Mouse (Mus musculus) G1E (cell line): ENCODE measurements around the gene Adh1. TPM values are rescaled to one million over a fixed set of nuclear protein-coding genes. Genes with fewer than 3 reads are reported as not detected.

Source experiments
- ATAC-seq: 2 replicates; pipeline ENCODE4 v1.8.0; 2016; ENCODE audit warnings: mild to moderate bottlenecking; ENCODE audit not compliant: insufficient number of reproducible peaks, poor library complexity, low FRiP score, severe bottlenecking; ENCODE audit errors: extremely low read depth
- DNase-seq: peaks from one replicate; pipeline ENCODE4 v3.0.0; 2012; ENCODE audit warnings: low spot score
- H3K27me3 ChIP-seq: 2 replicates; pipeline ENCODE4 v1.6.1; 2012; ENCODE audit warnings: mild to moderate bottlenecking, low read length, inconsistent platforms; ENCODE audit not compliant: insufficient read depth
- H3K36me3 ChIP-seq: replicated peaks from 2 replicates; pipeline ENCODE3; 2012; ENCODE audit warnings: mild to moderate bottlenecking, inconsistent platforms
- H3K4me1 ChIP-seq: 2 replicates; pipeline ENCODE4 v1.6.1; 2012; ENCODE audit warnings: low read depth, low read length, inconsistent platforms, mixed read lengths; ENCODE audit not compliant: insufficient read depth
- H3K4me3 ChIP-seq: 2 replicates; pipeline ENCODE4 v1.5.1; 2012; ENCODE audit warnings: low read depth, mild to moderate bottlenecking, inconsistent platforms, low read length, moderate library complexity, mixed read lengths
- H3K9me3 ChIP-seq: replicated peaks from 2 replicates; pipeline ENCODE4 v1.6.1; 2012; ENCODE audit warnings: inconsistent platforms
- CTCF ChIP-seq: IDR thresholded peaks from 2 replicates; pipeline ENCODE4 v1.5.1; 2012; ENCODE audit warnings: low read depth, low read length, inconsistent platforms, mixed read lengths
- GATA1 ChIP-seq: IDR thresholded peaks from 2 replicates; pipeline ENCODE4 v1.6.1; 2012; ENCODE audit warnings: borderline replicate concordance, low read length, inconsistent platforms, mixed read lengths
- GATA2 ChIP-seq: IDR thresholded peaks from 2 replicates; pipeline ENCODE4 v1.6.1; 2012; ENCODE audit warnings: low read depth, low read length, inconsistent platforms, borderline replicate concordance
- POLR2AphosphoS5 ChIP-seq: IDR thresholded peaks from 2 replicates; pipeline ENCODE4 v1.6.1; 2012; ENCODE audit warnings: low read depth, low read length, inconsistent platforms; ENCODE audit not compliant: insufficient replicate concordance
- TAL1 ChIP-seq: conservative IDR thresholded peaks from 2 replicates; pipeline ENCODE4 v1.6.1; 2012; ENCODE audit warnings: low read depth, low read length, inconsistent platforms, mixed read lengths
- polyA plus RNA-seq: library from polyadenylated mRNA; stranded (reverse); fragments of >175 nt; gene quantifications from 2 replicates; pipeline ENCODE4 v1.2.3, GENCODE M21; 2012
- total RNA-seq, 2 experiments: library from RNA; stranded (forward) in 1 of 2; stranded (reverse) in 1 of 2; fragments of 200-1000 nt in 1 of 2; fragments of >200 nt in 1 of 2; fragmentation: Nextera tagmentation in 1 of 2; gene quantifications; 2 replicates each; pipeline ENCODE4 v1.2.3; 2014 to 2017

The Adh1 gene
- total RNA-seq (2014; fragmentation: Nextera tagmentation) (not detected in 2 replicates), total RNA-seq (2017) (0.17 and 0.33 TPM in 2 replicates), polyA plus RNA-seq (not detected in 2 replicates)

- no peaks in the 10 kb centered on the region for H3K36me3 ChIP-seq
- TF ChIP-seq GATA2 (no peak), POLR2AphosphoS5 (no peak), GATA1 (no peak), CTCF (no peak), TAL1 (no peak)
- ATAC-seq, result no peak
- H3K9me3 ChIP-seq, result no peaks in the 10 kb centered on the region
- H3K27me3 ChIP-seq, result peaks cover under 1% of the 10 kb centered on the region
- no peak for DNase-seq
- H3K4me1 ChIP-seq, result no peaks in the 10 kb centered on the region
- H3K4me3 ChIP-seq, result no peak within 1 kb of the TSS
Measured at GRCm38 (mm10) chr3:138260721-138261669, at the start of gene Adh1. TSS of gene Adh1 (plus strand) at chr3:138260991.

GRCm38 (mm10) chr3:138212431-138212951, 48.3 kb upstream of the Adh1 start:
- ATAC-seq (no peak), DNase-seq (no peak)
- no peaks in the 10 kb centered on the region for H3K9me3 ChIP-seq
- peaks cover 3% of the 10 kb centered on the region for H3K27me3 ChIP-seq
- no peak overlapping the region for H3K4me3 ChIP-seq
- no peaks in the 10 kb centered on the region for H3K4me1 ChIP-seq
- no peaks in the 10 kb centered on the region for H3K36me3 ChIP-seq
- TF ChIP-seq TAL1, result no peak
- TF ChIP-seq GATA2, result no peak
- no peak for TF ChIP-seq POLR2AphosphoS5
- no peak for TF ChIP-seq GATA1
- no peak for TF ChIP-seq CTCF

- no peak for TF ChIP-seq POLR2AphosphoS5
- TF ChIP-seq GATA2, result no peak
- no peak for TF ChIP-seq GATA1
- TF ChIP-seq TAL1, result no peak
- no peak for TF ChIP-seq CTCF
- Histone ChIP-seq H3K9me3 (no peaks in the 10 kb centered on the region), H3K27me3 (peaks cover 3% of the 10 kb centered on the region), H3K4me1 (no peaks in the 10 kb centered on the region), H3K4me3 (no peak overlapping the region), H3K36me3 (no peaks in the 10 kb centered on the region)
- ATAC-seq (no peak), DNase-seq (no peak)
Measured at GRCm38 (mm10) chr3:138215395-138215989, 45.3 kb upstream of the Adh1 start.

GRCm38 (mm10) chr3:138216091-138216490, 44.7 kb upstream of the Adh1 start:
- H3K9me3 ChIP-seq, result no peaks in the 10 kb centered on the region
- DNase-seq, result no peak
- H3K4me1 ChIP-seq, result no peaks in the 10 kb centered on the region
- H3K4me3 ChIP-seq, result no peak overlapping the region
- H3K27me3 ChIP-seq, result peaks cover 3% of the 10 kb centered on the region
- no peak for ATAC-seq
- H3K36me3 ChIP-seq, result no peaks in the 10 kb centered on the region
- TF ChIP-seq TAL1, result no peak
- no peak for TF ChIP-seq GATA2
- no peak for TF ChIP-seq CTCF
- no peak for TF ChIP-seq POLR2AphosphoS5
- TF ChIP-seq GATA1, result no peak

GRCm38 (mm10) chr3:138217631-138218264, 43.0 kb upstream of the Adh1 start, which contains the start of gene Adh7:
TSS of gene Adh7 (plus strand) at chr3:138217760.
- Histone ChIP-seq H3K4me1 (no peaks in the 10 kb centered on the region), H3K4me3 (no peak within 1 kb of the TSS), H3K27me3 (no peaks in the 10 kb centered on the region), H3K9me3 (no peaks in the 10 kb centered on the region), H3K36me3 (no peaks in the 10 kb centered on the region)
- no peak for DNase-seq
- ATAC-seq, result no peak
- TF ChIP-seq POLR2AphosphoS5 (no peak), CTCF (no peak), GATA2 (no peak), TAL1 (no peak), GATA1 (no peak)
